Mouse (Mus musculus) liver, adult 2 months (tissue): ENCODE results near the gene AI661453. TPM values are rescaled to one million over a fixed set of nuclear protein-coding genes. Genes with fewer than 3 reads are reported as not detected.

Experiments
- DNase-seq: peaks from one replicate; pipeline ENCODE4 v3.0.0-alpha.2; 2011; ENCODE audit warnings: low read depth, low spot score; ENCODE audit errors: extremely low read depth
- H3K27ac ChIP-seq: fragments of 200-500 bp; replicated peaks from 2 replicates; pipeline ENCODE4 v1.5.1; 2012; ENCODE audit warnings: low read depth, mild to moderate bottlenecking, control low read depth, inconsistent platforms, low read length; ENCODE audit not compliant: insufficient read depth
- H3K27me3 ChIP-seq: fragments of 200-500 bp; 2 replicates; pipeline ENCODE4 v1.6.1; 2012; ENCODE audit warnings: mild to moderate bottlenecking, moderate library complexity, low read length, inconsistent platforms; ENCODE audit not compliant: control insufficient read depth, insufficient read depth
- H3K36me3 ChIP-seq: fragments of 200-500 bp; 2 replicates; pipeline ENCODE4 v1.6.1; 2012; ENCODE audit warnings: low read length, inconsistent platforms; ENCODE audit not compliant: control insufficient read depth, insufficient read depth
- H3K4me1 ChIP-seq: fragments of 200-500 bp; 2 replicates; pipeline ENCODE4 v1.6.1; 2011; ENCODE audit warnings: low read length; ENCODE audit not compliant: control insufficient read depth, insufficient read depth
- H3K4me3 ChIP-seq: fragments of 200-500 bp; 2 replicates; pipeline ENCODE4 v1.5.1; 2011; ENCODE audit warnings: low read depth, mild to moderate bottlenecking, control low read depth, low read length, moderate library complexity; ENCODE audit not compliant: insufficient read depth
- H3K79me2 ChIP-seq: fragments of 200-500 bp; 2 replicates; pipeline ENCODE4 v1.6.1; 2012; ENCODE audit warnings: inconsistent platforms, mild to moderate bottlenecking, low read length, moderate library complexity; ENCODE audit not compliant: control insufficient read depth, insufficient read depth
- H3K9ac ChIP-seq: fragments of 200-500 bp; 2 replicates; pipeline ENCODE4 v1.6.1; 2012; ENCODE audit warnings: low read depth, mild to moderate bottlenecking, control low read depth, inconsistent platforms, low read length
- CTCF ChIP-seq: fragments of 200-500 bp; IDR thresholded peaks from 2 replicates; pipeline ENCODE4 v1.5.1; 2011; ENCODE audit warnings: low read depth, low read length, control low read depth
- POLR2A ChIP-seq: fragments of 200-500 bp; IDR thresholded peaks from 2 replicates; pipeline ENCODE4 v1.6.1; 2011; ENCODE audit warnings: low read length, control low read depth; ENCODE audit not compliant: insufficient read depth; ENCODE audit errors: extremely low read depth
- WGBS: fragments of 180-500 bp; shearing (Covaris S2); methylation state at CpG from one replicate; pipeline ENCODE4 v1.1.7; 2018; 5-methylcytosine and 5-hydroxymethylcytosine counted together
- polyA plus RNA-seq: library from polyadenylated mRNA; depleted of rRNA; stranded (reverse); fragments of >200 nt; gene quantifications from 2 replicates; pipeline ENCODE4 v1.2.3, GENCODE M21; 2012
- total RNA-seq: library from RNA; depleted of rRNA; stranded (reverse); fragments of >200 nt; gene quantifications from 2 replicates; pipeline ENCODE4 v1.2.3, GENCODE M21; 2014

The AI661453 gene
- total and polyA plus RNA-seq, 2 experiments: 2.4 to 5.7 TPM

DNA sequence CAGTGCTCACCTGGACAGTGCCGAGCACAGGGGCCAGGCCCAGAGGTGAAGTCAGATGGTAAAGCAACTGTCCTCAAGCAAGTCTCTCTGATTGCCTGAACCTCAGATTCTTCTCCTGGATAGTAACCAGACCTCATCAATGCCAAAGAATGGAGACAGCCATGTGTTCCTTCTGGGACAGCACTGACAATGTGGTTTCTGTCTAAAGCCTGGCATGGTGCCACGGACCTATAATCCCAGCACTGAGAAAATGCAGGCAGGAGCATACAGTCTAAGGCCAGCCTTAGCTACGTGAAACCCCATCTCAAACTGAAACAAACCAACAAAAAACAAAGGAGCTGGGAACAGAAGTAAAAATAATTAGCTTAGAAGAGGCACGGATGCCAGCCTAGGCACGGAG is 34.3 kb downstream of the AI661453 start:
- peaks cover 21% of the 10 kb centered on the region for H3K4me1 ChIP-seq
- no peak for TF ChIP-seq POLR2A
- no peak for TF ChIP-seq CTCF
- WGBS: 82% methylated on average over 5 of the region's 5 CpGs
- H3K4me3 ChIP-seq: no peak overlapping the region
- H3K27ac ChIP-seq: no peak overlapping the region
- no peaks in the 10 kb centered on the region for H3K36me3 ChIP-seq
- H3K9ac ChIP-seq: no peak overlapping the region
- H3K27me3 ChIP-seq: no peaks in the 10 kb centered on the region
- DNase-seq: no peak
- H3K79me2 ChIP-seq: no peaks in the 10 kb centered on the region

DNA sequence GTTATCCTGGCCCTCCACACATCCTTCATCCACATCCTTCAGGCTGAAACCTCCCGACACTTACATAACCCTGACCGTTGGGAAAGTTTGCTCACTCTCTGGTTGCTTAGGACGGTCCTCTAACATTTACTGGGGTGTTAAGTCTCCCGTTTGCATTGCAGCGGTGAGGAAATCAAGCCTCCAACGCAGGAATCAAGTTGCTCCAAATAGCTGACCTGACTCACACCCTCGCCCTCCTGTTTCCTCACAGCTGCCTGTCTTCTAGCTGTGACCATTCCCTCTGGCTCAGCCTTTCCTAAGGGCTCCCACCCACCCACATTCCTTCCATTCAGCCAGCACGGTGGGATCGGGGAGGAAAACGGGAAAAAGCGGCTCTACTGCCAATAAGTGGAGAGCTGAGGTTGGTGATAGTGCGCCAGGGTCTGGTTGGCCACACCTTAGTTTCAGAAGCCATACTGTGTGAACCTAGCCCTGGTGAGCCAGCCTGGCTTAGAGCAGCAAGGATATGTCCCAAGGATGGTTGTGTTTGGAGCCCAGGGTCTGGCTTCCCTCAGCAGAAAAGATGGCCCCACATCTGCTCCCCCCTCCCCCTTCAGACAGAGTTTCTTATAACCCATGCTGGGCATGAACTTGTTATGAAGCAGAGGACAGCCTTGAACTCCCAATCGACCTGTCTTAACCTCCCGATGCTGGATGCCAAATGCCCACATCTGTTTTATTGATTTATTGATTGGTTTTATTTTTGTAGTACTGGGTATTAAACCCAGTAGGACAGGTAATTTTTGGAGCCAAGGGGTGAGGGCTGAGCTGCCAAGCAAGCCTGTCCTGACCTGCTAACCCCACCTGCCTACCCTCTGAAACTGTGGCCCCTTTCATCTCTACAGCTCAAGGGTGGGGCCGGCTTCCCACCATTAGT is 36.3 kb downstream of the AI661453 start:
- no peaks in the 10 kb centered on the region for H3K79me2 ChIP-seq
- H3K27ac ChIP-seq: peak overlapping the region; percentile 88

DNA sequence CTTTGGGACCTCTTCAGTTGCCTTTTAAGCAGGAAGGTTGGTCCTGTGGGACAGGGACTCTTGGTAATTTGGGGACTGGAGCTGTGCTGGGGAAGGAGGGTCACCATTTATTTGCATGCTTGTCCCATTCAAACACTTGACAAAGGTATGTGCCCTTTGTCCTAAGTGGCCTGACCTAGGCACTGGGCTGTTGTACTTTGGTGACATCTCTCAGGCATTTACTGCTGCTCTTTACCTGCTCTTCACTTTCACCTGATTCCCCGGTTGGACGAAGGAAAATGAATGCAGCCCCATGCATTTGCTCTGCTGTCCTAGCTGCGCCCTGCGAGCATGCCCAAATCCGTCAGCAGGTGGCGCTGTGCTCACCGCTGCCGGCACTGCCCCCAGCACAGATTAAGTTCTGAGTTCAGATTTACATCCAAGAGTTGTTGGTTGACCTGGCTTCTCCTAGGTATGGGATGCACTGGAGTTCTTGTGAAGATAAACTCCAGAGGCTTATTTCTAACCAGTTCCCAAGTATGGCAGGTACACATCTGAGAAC is 37.1 kb downstream of the AI661453 start:
- H3K4me1 ChIP-seq: peaks cover 21% of the 10 kb centered on the region
- 4% methylated on average over 8 of the region's 8 CpGs for WGBS
- DNase-seq: peak; percentile 87

More for the DNA sequence above, 36.3 kb downstream of the AI661453 start:
- H3K27me3 ChIP-seq: no peaks in the 10 kb centered on the region
- peak overlapping the region; percentile 4; the same call in 1 of the 2 replicates for H3K9ac ChIP-seq
- WGBS: 15% methylated on average over 15 of the region's 15 CpGs
- H3K4me3 ChIP-seq: no peak overlapping the region
- H3K36me3 ChIP-seq: no peaks in the 10 kb centered on the region
- H3K4me1 ChIP-seq: peaks cover 21% of the 10 kb centered on the region
- peak; percentile 98 for DNase-seq
- TF ChIP-seq CTCF: no peak
- no peak for TF ChIP-seq POLR2A

DNA sequence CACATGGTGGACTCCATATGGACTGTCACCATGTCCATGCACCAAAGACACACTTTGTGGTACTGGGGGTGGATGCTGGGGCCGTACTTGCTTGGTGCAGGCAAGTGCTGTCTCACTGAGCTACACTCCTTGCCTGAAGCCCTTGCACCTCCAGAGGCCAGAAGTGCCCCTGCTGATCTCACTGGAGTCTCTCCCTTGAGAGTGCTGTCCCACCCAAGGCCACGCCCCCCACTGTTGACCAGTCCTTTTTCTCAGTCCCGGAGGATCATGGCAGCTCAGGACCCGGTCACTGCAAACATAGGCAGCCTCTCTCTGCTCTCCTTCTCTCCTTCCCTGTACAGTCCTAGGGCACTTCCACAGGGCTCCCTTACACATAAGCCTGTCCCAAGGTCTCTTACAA is 37.8 kb downstream of the AI661453 start:
- Histone ChIP-seq H3K9ac (no peak overlapping the region), H3K36me3 (no peaks in the 10 kb centered on the region), H3K4me3 (no peak overlapping the region), H3K79me2 (no peaks in the 10 kb centered on the region), H3K4me1 (peaks cover 21% of the 10 kb centered on the region), H3K27me3 (no peaks in the 10 kb centered on the region), H3K27ac (peak overlapping the region; percentile 86; the same call in 1 of the 2 replicates)
- DNase-seq: no peak
- WGBS: 61% methylated on average over 4 of the region's 4 CpGs
- TF ChIP-seq CTCF: no peak
- no peak for TF ChIP-seq POLR2A

More for the DNA sequence above, 37.1 kb downstream of the AI661453 start:
- peak overlapping the region; percentile 4; the same call in 1 of the 2 replicates for H3K9ac ChIP-seq
- peak overlapping the region; percentile 86 for H3K27ac ChIP-seq
- no peaks in the 10 kb centered on the region for H3K36me3 ChIP-seq
- H3K27me3 ChIP-seq: no peaks in the 10 kb centered on the region
- no peaks in the 10 kb centered on the region for H3K79me2 ChIP-seq
- no peak for TF ChIP-seq POLR2A
- peak; percentile 98 for TF ChIP-seq CTCF
- H3K4me3 ChIP-seq: no peak overlapping the region

DNA sequence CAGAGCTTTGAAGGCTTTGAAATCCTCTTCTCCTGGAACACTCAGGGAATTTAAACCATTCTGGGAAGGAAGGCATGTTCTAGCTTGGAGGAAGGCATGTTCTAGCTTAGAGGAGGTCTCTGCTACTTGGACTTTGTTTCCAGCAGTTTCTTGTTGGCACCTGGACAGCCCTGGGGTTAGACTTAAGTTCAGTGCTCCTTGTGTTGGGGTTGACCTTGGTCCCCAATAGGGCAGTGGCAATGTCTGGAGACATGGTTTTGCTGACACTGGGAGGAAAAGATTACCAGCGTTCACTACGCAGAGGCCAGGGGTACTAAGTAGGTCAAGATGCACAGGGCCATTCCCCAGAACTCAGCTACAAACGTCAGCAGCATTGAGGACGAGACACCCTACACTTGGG is 38.8 kb downstream of the AI661453 start:
- WGBS: 93% methylated on average over 4 of the region's 4 CpGs
- TF ChIP-seq POLR2A (no peak), CTCF (no peak)
- H3K79me2 ChIP-seq: no peaks in the 10 kb centered on the region
- no peak overlapping the region for H3K9ac ChIP-seq
- H3K27me3 ChIP-seq: no peaks in the 10 kb centered on the region
- no peak overlapping the region for H3K27ac ChIP-seq
- DNase-seq: no peak
- H3K4me3 ChIP-seq: no peak overlapping the region
- no peaks in the 10 kb centered on the region for H3K36me3 ChIP-seq
- peaks cover 21% of the 10 kb centered on the region for H3K4me1 ChIP-seq

DNA sequence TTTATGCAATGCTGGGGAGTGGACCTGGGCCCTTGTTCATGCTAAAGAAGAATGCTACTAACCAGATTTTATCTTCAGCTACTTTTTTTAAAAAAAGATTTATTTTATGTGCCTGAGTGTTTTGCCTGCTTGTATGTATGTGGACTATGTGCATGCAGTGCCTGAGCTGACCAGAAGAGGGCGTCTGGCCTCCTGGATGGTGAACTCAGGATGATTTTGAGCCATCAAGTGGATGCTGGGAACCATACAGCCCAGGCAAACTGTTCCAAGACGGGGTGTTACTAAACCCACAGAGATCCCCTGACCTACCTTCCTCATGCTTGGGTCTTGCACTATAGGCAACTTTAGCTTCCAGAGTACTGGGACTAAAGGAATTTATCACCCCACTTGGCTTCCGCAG is 39.3 kb downstream of the AI661453 start:
- Histone ChIP-seq H3K4me3 (no peak overlapping the region), H3K27me3 (no peaks in the 10 kb centered on the region), H3K4me1 (peaks cover 21% of the 10 kb centered on the region), H3K27ac (no peak overlapping the region), H3K36me3 (no peaks in the 10 kb centered on the region), H3K9ac (no peak overlapping the region), H3K79me2 (no peaks in the 10 kb centered on the region)
- TF ChIP-seq CTCF: peak; percentile 69
- no peak for TF ChIP-seq POLR2A
- no peak for DNase-seq
- WGBS: 71% methylated on average over 3 of the region's 3 CpGs
